Mouse (Mus musculus): ENCODE measurements at regions not wholly inside any gene's neighbourhood (a gene's known extent, or its start where the extent isn't known, plus 50 kb on each side); places are given as distances from the start of the nearest gene placed in this dataset.

DNA sequence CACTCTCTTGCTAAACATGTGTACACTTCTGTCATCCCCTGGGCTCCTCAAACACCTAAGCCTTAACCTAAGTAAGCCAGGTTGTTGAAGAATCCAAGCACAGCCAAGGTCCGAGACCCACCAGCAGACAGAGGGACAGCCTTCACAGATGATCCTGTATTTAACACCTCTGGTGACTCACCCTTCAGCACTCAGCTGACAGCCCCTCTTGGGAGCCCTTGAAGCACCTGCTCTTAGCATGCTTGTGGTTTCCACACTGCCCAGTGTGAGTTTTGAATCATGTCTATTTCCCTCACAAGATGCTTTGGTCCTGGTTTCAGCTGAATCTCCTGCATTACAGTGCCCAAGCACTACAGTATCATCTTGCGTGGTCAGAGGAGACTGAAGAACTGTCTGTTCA, 142.0 kb downstream of the Bod1 start:
- Histone ChIP-seq H3K27ac (no peak overlapping the region), H3K9me3 (no peaks in the 10 kb centered on the region), H3K4me1 (no peaks in the 10 kb centered on the region), H3K4me3 (no peak overlapping the region), H3K9ac (no peak overlapping the region), H3K36me3 (no peaks in the 10 kb centered on the region), H3K4me2 (replicated peaks) (no peak overlapping the region), H3K27me3 (no peaks in the 10 kb centered on the region)
- WGBS: 88% methylated on average over 2 of the region's 2 CpGs
- ATAC-seq (ENCODE audit: insufficient number of reproducible peaks, insufficient read depth, low FRiP score, low TSS enrichment): no peak

DNA sequence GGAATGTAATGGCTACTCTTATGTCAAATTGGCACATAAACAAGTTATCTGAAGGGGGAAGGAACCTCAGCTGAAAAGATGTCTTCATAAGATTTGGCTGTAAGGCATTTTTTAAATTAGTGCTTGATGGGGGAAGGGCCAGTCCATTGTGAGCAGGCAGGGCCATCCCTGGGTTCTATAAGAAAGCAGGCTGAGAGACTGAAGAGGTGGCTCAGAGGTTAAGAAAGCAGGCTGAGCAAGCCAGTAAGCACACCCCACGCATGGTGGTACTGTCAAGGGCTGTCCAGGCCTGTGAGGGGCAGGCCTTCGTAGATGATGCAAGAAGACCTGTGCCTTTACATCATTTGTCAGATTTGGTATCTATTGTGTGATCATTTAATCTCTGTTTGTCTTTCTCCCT, 147.0 kb downstream of the Bod1 start:
- H3K27me3 ChIP-seq: no peaks in the 10 kb centered on the region
- 74% methylated on average over 2 of the region's 2 CpGs for WGBS
- H3K4me3 ChIP-seq: no peak overlapping the region
- no peak overlapping the region for H3K4me2 ChIP-seq (replicated peaks)
- H3K9me3 ChIP-seq: no peaks in the 10 kb centered on the region
- no peak for ATAC-seq (ENCODE audit: insufficient number of reproducible peaks, insufficient read depth, low FRiP score, low TSS enrichment)
- H3K27ac ChIP-seq: no peak overlapping the region
- no peaks in the 10 kb centered on the region for H3K4me1 ChIP-seq
- no peak overlapping the region for H3K9ac ChIP-seq
- H3K36me3 ChIP-seq: no peaks in the 10 kb centered on the region

DNA sequence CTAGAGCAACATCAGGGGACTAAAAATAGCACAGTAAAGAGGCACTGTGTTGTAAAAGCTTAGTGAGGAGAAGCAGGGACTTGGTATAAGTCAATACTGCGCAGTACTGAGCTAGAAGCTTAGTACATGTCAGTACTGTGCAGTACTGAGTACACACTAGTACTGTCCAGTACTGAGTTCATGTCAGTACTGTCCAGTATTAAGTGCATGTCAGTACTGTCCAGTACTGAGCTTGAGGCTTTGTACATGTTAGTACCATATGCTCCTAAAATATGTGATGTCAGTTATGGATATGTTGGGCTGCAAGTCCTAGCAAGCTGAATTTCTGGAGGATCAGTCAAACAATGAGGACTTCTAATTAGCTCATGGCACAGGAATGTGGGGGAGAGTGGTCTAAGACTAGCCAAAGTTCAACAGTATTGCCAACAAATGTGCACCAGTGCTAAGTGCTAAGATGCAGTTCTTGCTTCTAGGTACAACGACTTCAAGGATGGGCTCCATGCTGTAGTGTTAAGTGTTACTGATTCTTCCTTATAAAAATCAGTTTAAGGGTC, 147.5 kb downstream of the Bod1 start:
- Histone ChIP-seq H3K4me1 (no peaks in the 10 kb centered on the region), H3K27ac (no peak overlapping the region), H3K9ac (no peak overlapping the region), H3K27me3 (no peaks in the 10 kb centered on the region), H3K4me2 (replicated peaks) (no peak overlapping the region), H3K9me3 (no peaks in the 10 kb centered on the region), H3K4me3 (no peak overlapping the region), H3K36me3 (no peaks in the 10 kb centered on the region)
- WGBS: 80% methylated on average over 2 of the region's 2 CpGs
- ATAC-seq (ENCODE audit: insufficient number of reproducible peaks, insufficient read depth, low FRiP score, low TSS enrichment): no peak

DNA sequence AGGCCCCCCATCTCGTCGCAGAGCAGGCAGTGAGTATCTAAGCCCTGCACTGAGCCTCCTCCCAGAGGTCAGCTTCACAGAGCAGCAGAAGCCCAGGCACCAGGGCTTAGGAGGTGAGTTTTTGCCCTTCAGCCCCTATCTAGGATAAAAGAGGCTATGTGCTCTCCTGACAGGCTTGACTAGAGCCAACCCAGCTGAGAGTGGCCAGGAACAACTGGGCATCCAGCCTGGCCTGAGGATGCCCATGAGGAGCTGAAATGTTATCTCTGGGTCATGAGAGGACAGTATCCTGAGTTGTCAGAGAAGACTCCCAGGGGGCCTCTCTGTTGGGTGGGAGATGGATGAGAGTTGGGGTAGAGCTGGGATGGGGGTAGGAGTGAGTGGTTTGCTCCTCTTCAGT, 149.6 kb downstream of the Bod1 start:
- H3K9ac ChIP-seq: no peak overlapping the region
- WGBS: 83% methylated on average over 2 of the region's 2 CpGs
- no peaks in the 10 kb centered on the region for H3K36me3 ChIP-seq
- no peak overlapping the region for H3K4me2 ChIP-seq (replicated peaks)
- no peak overlapping the region for H3K4me3 ChIP-seq
- no peak for ATAC-seq (ENCODE audit: insufficient number of reproducible peaks, insufficient read depth, low FRiP score, low TSS enrichment)
- H3K9me3 ChIP-seq: no peaks in the 10 kb centered on the region
- H3K4me1 ChIP-seq: no peaks in the 10 kb centered on the region
- H3K27ac ChIP-seq: no peak overlapping the region
- no peaks in the 10 kb centered on the region for H3K27me3 ChIP-seq

DNA sequence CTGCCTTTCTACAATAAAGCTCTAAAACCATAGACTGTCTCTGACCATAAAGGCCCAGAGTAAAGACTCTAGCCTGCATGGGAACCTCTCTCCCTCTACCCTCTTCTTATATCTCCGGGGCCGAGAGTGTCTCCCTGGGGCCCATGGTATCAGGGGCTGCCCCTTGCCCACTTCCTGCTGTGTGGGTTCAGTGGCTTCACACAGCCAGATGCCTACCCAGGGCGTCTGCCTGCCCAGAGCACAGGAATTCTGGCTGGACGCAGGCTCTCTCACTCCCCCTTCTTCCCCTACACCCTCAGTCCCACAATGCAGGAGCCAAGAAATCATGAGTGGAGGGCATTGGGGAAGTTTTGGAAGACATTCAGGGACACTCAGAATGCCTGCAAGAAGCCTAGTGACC, 150.8 kb downstream of the Bod1 start:
- no peak overlapping the region for H3K4me3 ChIP-seq
- H3K27me3 ChIP-seq: no peaks in the 10 kb centered on the region
- H3K27ac ChIP-seq: no peak overlapping the region
- H3K4me2 ChIP-seq (replicated peaks): no peak overlapping the region
- ATAC-seq (ENCODE audit: insufficient number of reproducible peaks, insufficient read depth, low FRiP score, low TSS enrichment): no peak
- H3K4me1 ChIP-seq: no peaks in the 10 kb centered on the region
- H3K9ac ChIP-seq: no peak overlapping the region
- H3K36me3 ChIP-seq: no peaks in the 10 kb centered on the region
- no peaks in the 10 kb centered on the region for H3K9me3 ChIP-seq
- WGBS: 76% methylated on average over 4 of the region's 4 CpGs

DNA sequence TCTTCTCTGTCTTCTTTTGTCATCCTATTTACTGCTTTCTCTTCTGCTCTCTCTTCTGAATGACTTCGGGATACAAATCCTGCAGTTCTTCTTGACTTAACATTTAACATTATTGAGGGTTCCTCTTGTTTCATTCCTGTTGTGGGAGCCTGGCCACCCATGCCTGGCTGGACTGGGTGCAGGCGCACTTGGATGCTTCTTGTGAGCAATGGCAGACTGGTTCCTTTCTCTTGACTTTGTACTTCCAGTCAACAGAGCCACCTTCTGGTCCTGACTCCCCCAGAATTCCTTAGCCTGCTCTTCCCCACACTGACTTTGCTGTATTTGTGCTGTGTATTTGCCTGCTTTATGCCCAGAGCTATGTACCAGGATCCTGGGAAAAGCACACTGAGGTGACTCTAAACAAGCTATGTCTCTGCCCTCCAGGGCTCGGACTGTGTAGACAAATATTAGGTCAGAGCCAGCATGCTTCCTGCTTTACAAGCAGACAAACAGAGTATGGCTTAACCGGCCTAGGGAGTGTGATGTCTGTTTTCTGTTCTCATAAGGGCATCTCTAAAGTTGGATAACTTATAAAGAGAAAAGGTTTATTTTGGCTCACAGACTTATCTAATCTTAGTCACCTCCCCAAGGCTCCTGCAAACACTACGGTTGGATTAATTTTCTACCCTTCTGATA, 133.5 kb upstream of the Stc2 start:
- WGBS: 71% methylated on average over 5 of the region's 5 CpGs
- Histone ChIP-seq H3K27ac (no peak overlapping the region), H3K4me2 (replicated peaks) (no peak overlapping the region), H3K36me3 (no peaks in the 10 kb centered on the region), H3K9ac (no peak overlapping the region), H3K4me1 (no peaks in the 10 kb centered on the region), H3K27me3 (no peaks in the 10 kb centered on the region), H3K4me3 (no peak overlapping the region), H3K9me3 (no peaks in the 10 kb centered on the region)
- no peak for ATAC-seq (ENCODE audit: insufficient number of reproducible peaks, insufficient read depth, low FRiP score, low TSS enrichment)

DNA sequence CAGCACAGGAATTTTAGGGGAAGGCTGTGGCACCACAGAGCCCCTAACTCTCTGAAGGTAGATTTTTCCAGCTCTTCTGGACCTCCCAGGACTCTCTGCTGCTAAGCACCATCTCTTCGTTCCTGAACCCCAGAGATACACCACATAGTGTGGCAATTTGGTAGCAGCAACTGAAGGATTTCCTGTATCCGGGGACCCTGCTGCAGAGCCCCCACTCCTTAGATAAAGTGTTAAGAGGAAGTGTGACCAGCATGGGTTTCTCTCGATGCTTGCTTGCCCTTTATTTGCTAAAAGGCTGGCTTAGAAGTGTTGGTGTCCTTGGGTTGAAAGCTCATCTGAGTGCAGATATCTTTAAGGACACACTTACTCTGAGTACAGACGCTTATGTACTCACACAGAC, 115.6 kb upstream of the Stc2 start:
- H3K9me3 ChIP-seq: no peaks in the 10 kb centered on the region
- no peaks in the 10 kb centered on the region for H3K36me3 ChIP-seq
- no peak for ATAC-seq (ENCODE audit: insufficient number of reproducible peaks, insufficient read depth, low FRiP score, low TSS enrichment)
- H3K27me3 ChIP-seq: no peaks in the 10 kb centered on the region
- H3K4me2 ChIP-seq (replicated peaks): no peak overlapping the region
- WGBS: 75% methylated on average over 4 of the region's 4 CpGs
- H3K27ac ChIP-seq: no peak overlapping the region
- no peaks in the 10 kb centered on the region for H3K4me1 ChIP-seq
- H3K4me3 ChIP-seq: no peak overlapping the region
- no peak overlapping the region for H3K9ac ChIP-seq

DNA sequence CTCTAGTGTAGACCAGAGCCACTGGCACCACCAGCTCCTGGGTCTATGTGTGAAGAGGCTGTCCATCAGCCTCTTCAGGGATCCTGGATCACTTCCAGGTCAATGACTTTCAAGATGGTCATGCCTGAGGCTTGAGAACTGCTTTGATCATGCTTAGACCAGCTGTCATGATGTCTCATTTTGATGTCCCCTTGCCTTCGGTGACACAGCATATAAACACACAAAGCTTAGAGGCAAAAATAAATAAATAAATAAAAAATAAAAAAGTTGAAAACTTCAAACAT, 111.1 kb upstream of the Stc2 start:
- 84% methylated on average over 1 of the region's 1 CpGs for WGBS
- Histone ChIP-seq H3K4me3 (no peak overlapping the region), H3K9me3 (no peaks in the 10 kb centered on the region)

DNA sequence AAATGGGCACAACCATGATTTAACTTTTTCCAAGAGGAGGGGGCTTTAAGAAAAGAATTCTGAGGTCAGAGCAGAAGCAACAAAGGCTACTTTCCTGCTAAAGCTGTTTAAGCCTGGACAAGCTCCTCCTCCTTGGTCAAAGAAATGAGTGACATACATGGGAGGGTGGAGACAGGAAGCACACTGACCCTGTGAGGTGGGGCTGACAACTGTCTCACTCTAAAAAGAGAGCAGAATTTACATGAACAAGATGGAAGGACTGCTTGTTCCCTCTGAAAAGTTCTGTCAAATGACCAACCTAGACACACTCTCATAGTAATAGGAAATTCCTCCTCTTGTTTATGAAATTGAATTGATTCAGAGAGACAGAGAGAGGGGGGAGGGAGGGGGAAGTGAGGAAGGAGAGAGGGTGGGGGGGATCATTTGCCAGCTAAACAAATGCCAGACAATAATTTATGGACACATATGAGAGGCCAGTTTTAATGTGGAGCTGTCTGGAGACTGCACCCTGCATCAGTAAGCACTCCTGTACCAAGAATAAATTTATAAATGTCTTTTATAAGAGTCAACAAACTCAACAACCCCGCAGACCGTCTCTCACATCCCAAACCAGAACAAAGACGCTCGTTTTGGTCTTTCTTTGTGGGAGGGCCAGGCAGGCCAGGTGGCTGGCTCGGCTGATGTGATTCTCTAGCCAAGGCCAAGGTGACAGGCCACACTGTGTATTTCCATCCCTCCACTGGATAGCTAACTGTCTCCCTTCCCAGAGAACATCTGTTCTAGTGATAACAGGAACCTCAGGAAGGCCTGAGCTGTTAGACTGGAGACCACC, 110.6 kb upstream of the Stc2 start:
- H3K36me3 ChIP-seq: no peaks in the 10 kb centered on the region
- no peaks in the 10 kb centered on the region for H3K27me3 ChIP-seq
- no peak overlapping the region for H3K4me2 ChIP-seq (replicated peaks)
- no peaks in the 10 kb centered on the region for H3K4me1 ChIP-seq
- WGBS: 84% methylated on average over 5 of the region's 5 CpGs
- ATAC-seq (ENCODE audit: insufficient number of reproducible peaks, insufficient read depth, low FRiP score, low TSS enrichment): no peak
- no peak overlapping the region for H3K27ac ChIP-seq
- H3K9me3 ChIP-seq: no peaks in the 10 kb centered on the region
- no peak overlapping the region for H3K4me3 ChIP-seq
- H3K9ac ChIP-seq: no peak overlapping the region

More for the DNA sequence above, 111.1 kb upstream of the Stc2 start:
- Histone ChIP-seq H3K4me1 (no peaks in the 10 kb centered on the region), H3K36me3 (no peaks in the 10 kb centered on the region), H3K9ac (no peak overlapping the region), H3K27ac (no peak overlapping the region), H3K27me3 (no peaks in the 10 kb centered on the region), H3K4me2 (replicated peaks) (no peak overlapping the region)
- no peak for ATAC-seq (ENCODE audit: insufficient number of reproducible peaks, insufficient read depth, low FRiP score, low TSS enrichment)

DNA sequence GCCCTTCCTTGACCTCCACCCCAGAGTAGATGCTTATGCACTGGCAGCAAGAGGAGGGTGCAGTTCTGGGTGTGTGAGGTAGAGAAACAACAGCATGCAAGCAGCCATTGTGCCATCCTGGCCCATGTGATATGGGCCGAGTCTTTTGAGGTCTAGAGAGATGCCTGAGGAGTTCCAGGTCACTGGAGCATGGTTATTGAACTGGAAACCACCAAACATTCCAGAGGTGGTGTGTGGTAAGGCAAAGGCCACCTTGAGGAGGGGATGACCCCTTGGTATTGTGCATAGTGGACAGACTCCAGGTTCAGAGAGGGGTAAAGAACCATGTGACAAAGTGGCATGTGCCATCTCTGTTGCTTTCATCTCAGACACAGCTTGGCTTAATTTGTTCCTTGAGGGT, 107.9 kb upstream of the Stc2 start:
- no peak overlapping the region for H3K4me2 ChIP-seq (replicated peaks)
- H3K4me1 ChIP-seq: no peaks in the 10 kb centered on the region
- H3K4me3 ChIP-seq: no peak overlapping the region
- no peaks in the 10 kb centered on the region for H3K27me3 ChIP-seq
- H3K27ac ChIP-seq: no peak overlapping the region
- no peaks in the 10 kb centered on the region for H3K9me3 ChIP-seq
- H3K9ac ChIP-seq: no peak overlapping the region
- ATAC-seq (ENCODE audit: insufficient number of reproducible peaks, insufficient read depth, low FRiP score, low TSS enrichment): no peak
- WGBS: 73% methylated on average over 1 of the region's 1 CpGs
- H3K36me3 ChIP-seq: no peaks in the 10 kb centered on the region

DNA sequence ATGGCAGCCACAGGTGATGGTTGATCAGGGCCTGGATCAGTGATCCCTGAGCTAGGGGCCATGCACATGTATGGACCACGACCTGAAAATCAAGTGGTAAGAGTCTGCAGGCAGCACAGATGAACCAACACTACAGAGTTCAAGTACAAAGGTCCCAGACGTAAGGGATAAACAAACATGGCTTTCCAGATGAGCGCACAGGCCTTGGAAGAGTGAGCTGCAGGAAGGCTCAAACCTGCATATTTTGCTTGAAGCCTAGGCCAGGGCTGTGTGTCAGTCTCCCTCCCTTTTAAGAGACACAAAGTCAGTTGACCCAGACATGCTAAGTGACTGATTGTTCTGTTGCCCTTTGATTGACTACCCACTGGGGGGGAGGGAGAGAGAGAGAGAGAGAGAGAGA, 107.2 kb upstream of the Stc2 start:
- Histone ChIP-seq H3K27me3 (no peaks in the 10 kb centered on the region), H3K27ac (no peak overlapping the region), H3K4me2 (replicated peaks) (no peak overlapping the region), H3K4me1 (no peaks in the 10 kb centered on the region), H3K9ac (no peak overlapping the region), H3K4me3 (no peak overlapping the region), H3K9me3 (no peaks in the 10 kb centered on the region), H3K36me3 (no peaks in the 10 kb centered on the region)
- no peak for ATAC-seq (ENCODE audit: insufficient number of reproducible peaks, insufficient read depth, low FRiP score, low TSS enrichment)
- WGBS: 71% methylated on average over 3 of the region's 3 CpGs

DNA sequence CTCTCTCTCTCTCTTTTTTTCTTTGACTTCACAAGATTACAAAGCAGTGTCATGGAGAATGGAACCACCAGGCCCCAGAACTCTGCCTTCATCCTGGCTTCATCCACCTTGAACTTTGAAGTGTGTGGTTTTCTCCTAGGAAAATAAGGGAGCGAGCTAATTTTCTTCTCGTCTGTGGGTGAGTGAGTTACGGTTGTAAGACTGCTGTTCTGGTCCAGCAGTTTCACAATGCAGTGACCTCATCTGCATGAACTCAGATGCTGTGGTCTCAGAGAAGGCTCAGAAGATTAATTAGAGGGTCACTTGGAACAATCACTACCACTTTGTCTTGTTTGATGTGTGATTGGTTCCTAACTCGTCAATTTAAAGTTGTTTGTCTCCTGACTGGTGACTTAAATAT, 103.1 kb upstream of the Stc2 start:
- H3K27ac ChIP-seq: no peak overlapping the region
- no peak overlapping the region for H3K4me2 ChIP-seq (replicated peaks)
- H3K4me1 ChIP-seq: no peaks in the 10 kb centered on the region
- no peak for ATAC-seq (ENCODE audit: insufficient number of reproducible peaks, insufficient read depth, low FRiP score, low TSS enrichment)
- no peak overlapping the region for H3K4me3 ChIP-seq
- H3K9me3 ChIP-seq: no peaks in the 10 kb centered on the region
- no peak overlapping the region for H3K9ac ChIP-seq
- H3K36me3 ChIP-seq: no peaks in the 10 kb centered on the region
- 63% methylated on average over 4 of the region's 4 CpGs for WGBS
- H3K27me3 ChIP-seq: no peaks in the 10 kb centered on the region
